Mouse (Mus musculus) MEL-GATA-1-ER (cell line): ENCODE data around the gene Gm6793.

Source experiments
- DNase-seq: peaks from one replicate; pipeline ENCODE4 v3.0.0-alpha.2; 2012; ENCODE audit warnings: low read depth; ENCODE audit errors: extremely low read depth

The Gm6793 gene

DNA sequence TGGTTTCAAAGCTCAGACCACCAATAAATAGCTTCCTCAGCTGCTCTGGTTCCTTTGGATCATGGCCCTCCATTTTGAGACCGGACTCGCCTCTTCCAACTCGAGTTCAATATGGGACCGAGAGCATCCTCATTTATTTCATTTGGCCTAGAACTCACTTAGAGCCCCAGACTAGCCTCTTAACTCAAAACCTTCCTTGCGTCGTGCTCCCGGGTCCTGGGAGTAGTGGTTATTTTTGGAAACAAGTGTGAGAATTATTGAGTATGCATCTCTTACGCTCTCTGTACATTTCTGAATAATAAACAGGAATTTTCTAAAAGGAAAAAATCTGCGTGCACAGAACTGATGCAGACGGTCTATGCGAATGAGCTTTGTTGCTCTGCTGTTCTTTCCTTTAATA is at the start of gene Gm6793:
Gene Gm6793, minus strand, starts transcription at position 101 of the 400 bp plus-strand sequence.
- DNase-seq = no peak

GRCm38 (mm10) chr8:112061372-112061771 is 46.5 kb upstream of the Gm6793 start:
- peak; percentile 34 for DNase-seq

- DNase-seq = no peak
These were observed 39.6 kb upstream of the Gm6793 start for GRCm38 (mm10) chr8:112054456-112054855.

GRCm38 (mm10) chr8:112051537-112051936 is 36.7 kb upstream of the Gm6793 start:
- no peak for DNase-seq

GRCm38 (mm10) chr8:112049984-112050383 is 35.1 kb upstream of the Gm6793 start:
- no peak for DNase-seq

GRCm38 (mm10) chr8:112048293-112048692 is 33.5 kb upstream of the Gm6793 start:
- DNase-seq = no peak

DNA sequence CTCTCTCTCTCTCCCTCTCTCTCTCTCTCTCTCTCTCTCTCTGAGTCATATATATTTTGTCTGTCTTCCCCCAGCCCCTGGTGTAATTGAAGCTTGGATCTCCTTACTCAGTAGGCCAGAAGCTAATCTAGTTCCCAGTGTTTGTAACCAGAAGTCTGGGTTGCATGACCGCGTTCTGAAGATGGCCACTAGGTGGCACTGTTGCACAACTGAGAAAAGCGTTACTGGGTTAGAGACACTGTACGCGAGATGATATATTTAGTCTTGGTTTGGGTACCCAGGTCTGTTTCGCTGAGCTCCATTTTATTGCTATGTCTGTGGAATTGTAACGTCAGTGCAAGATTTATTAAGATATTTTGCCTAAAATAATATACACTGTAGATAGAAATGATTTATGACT is 31.1 kb upstream of the Gm6793 start:
- peak; percentile 61 for DNase-seq

- no peak for DNase-seq
These were observed 30.3 kb upstream of the Gm6793 start for GRCm38 (mm10) chr8:112045182-112045581.

GRCm38 (mm10) chr8:112037521-112037920 is 22.7 kb upstream of the Gm6793 start:
- DNase-seq = no peak

DNA sequence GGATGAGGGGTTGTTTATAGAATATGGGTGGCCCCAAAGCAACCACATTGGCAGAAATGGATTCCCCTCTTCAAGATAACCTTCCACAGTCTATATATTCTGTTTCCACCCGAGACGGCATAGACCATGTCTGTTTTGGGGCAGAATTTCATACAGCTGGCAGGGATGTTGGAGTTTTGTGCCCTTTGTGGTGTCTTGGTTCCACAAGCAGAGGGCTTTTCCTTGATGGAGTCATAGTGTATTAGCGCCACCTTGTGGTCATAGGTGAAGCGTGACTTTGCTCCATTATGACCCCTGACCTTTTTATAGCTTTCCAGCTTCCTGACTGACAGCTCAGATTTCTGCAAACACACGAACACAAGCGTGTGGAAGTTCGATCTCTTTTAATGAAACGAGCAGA is 19.8 kb upstream of the Gm6793 start:
- DNase-seq = peak; percentile 55

GRCm38 (mm10) chr8:112033071-112033470 is 18.2 kb upstream of the Gm6793 start:
- DNase-seq = no peak

GRCm38 (mm10) chr8:112030663-112031062 is 15.8 kb upstream of the Gm6793 start:
- no peak for DNase-seq

GRCm38 (mm10) chr8:112029455-112029854 is 14.6 kb upstream of the Gm6793 start:
- DNase-seq = no peak

DNA sequence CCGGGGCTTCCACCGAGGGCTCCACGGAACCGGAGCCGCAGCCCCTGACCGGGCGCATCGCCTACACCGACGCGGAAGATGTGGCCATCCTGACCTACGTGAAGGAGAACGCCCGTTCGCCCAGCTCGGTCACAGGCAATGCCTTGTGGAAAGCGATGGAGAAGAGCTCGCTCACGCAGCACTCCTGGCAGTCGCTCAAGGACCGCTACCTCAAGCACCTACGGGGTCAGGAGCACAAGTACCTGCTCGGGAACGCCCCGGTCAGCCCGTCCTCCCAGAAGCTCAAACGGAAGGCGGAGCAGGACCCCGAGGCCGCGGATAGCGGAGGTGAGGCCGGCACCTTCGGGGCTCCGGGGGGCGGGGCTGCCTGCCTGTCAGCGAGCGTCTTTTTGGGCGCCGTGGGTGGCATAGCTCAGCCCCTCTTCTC is 3.0 kb downstream of the Gm6793 start:
- no peak for DNase-seq

GRCm38 (mm10) chr8:112010997-112011815 is 3.6 kb downstream of the Gm6793 start, which contains the start of the genes Kars and Terf2ip:
Kars (minus strand) TSS chr8:112011323.
Terf2ip (plus strand) TSS chr8:112011398.
- DNase-seq = peak; percentile 83

DNA sequence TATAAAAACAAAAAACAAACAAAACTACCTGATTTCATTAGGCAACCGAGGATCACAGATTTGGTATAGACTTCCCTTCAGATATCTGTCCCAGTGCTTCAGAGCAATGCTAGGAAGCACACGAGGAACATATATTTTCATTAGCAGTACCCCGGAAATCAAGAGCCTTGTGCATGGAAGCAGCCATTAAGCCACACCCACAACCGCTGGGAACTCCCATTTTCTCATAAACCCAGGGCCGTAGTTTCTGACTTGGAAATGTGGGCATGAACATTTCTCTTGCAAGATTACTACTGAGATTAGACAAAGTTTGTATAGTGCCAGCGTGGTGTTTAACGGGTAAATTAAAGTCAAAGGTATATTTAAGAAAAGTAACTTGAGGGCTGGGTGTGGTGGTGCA is 5.3 kb downstream of the Gm6793 start:
- no peak for DNase-seq

DNA sequence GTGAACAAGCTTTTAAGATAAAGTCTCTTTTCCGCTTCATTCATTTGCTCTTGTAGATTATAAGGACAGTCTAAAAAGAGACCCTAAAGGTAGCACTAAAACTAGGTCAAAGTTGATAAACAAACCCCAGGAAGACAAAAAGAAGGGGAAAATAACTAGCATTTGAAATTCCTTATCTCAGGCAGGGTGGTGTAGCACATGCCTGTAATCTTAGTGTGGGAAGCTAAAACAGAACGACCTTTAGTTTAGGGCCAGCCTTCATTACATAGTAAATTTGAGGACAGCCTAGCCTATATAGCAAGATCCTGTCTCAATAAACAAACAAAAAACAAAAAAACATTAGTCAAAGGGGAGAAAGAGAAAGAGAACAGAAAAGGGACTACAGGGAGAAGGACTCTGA is 7.2 kb downstream of the Gm6793 start:
- DNase-seq = no peak

DNA sequence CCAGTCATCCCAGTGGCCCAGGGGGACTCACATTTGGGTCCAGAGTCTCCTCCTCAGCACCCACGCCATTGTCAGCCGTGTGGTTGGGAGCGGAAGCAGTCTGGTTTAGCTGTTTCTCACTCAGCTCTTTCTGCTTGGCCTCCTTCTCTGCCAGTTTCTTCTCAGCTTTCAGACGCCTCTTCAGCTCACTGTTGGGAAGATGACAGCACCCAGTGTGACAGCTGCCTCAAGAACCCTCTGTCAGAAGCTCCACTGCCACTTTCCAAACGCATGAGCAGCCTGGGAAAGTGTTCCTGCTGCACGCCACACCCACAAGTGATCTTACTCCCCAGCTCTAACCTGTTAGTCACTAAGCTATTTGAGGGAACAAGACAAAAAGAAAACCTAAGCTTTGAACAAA is 9.2 kb downstream of the Gm6793 start:
- no peak for DNase-seq

DNA sequence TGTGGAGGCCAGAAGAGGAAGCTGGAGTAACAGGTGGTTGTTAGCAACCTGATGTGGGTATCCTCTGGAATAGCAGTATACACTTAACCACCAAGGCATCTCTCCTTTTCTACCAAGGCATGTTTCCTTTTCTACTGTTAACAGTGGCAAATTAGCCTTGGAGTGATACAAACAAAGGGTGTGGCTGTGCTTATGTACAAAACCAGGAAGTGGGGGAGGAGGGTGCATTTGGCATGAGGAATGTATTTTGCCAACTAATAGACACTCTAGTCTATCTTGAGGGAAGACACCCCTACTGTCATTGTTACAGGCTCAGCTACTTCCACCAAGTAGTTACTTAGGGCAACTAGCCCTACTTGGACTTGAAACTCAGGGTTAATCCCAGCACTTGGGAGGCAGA is 10.1 kb downstream of the Gm6793 start:
- DNase-seq = no peak

DNA sequence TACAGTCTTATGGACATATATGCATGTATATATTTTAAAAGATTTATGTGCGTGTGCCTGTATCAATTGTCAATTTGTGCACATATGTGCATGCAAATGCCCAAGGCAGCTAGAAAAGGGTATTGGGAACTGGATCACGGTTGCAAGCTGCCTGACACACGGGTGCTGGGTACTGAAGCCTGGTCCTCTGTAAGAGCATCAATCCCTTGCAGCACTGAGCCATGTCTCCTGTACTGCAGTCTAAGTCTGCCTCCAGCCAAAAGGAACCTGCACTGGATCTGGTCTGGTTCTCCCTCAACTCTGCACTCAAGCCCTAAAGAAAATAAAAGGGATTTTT is 22.2 kb downstream of the Gm6793 start:
- no peak for DNase-seq

DNA sequence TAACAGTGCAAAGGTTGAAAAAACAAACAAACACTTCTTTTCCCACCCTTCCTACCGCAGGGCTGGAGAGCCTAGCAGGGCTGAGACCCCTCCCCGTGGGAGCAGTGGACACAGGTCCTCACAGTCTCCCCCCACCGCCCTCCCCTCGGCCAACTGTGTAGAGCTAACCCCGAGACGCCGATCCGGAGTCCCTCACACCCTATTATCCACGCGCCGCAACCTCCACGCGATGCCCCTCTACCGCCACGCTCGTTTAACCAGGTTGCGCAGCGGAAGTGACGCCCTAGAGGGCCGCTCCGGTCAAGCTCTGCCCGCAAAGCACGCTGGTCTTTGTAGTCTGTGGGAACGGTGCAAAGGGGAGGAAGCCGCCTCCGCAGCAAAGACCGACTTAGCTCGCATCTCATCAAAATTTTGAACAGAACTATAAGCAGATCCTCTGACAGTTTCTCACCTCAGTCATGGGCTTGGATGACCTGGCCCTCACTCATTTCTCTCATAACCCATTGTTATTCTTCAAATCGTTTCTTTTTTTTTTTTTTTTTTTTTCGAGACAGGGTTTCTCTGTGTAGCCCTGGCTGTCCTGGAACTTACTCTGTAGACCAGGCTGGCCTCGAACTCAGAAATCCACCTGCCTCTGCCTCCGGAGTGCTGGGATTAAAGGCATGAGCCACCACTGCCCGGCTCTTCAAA is 22.7 kb downstream of the Gm6793 start, which contains the start of gene Adat1:
Gene Adat1, minus strand, starts transcription at position 290 of the 690 bp plus-strand sequence.
- DNase-seq = peak; percentile 77

DNA sequence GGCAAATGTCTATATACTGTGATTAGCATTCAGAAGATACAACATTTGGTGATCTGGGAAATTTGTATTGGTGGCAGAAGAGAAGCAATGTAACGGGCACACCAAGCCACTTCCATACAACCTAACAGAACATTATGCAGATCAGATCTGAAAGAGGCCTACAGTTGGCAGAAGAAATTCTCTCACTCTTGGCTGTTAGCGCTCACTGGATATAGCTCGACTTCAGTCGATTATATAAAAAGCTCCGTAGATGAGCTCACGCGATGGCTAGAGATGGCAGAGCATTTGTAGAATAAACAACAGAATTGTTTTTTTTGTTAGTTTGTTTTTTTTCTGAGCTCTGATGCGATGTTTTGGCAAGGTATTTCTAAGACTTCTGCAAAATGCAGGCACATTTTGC is 23.6 kb downstream of the Gm6793 start:
- no peak for DNase-seq

DNA sequence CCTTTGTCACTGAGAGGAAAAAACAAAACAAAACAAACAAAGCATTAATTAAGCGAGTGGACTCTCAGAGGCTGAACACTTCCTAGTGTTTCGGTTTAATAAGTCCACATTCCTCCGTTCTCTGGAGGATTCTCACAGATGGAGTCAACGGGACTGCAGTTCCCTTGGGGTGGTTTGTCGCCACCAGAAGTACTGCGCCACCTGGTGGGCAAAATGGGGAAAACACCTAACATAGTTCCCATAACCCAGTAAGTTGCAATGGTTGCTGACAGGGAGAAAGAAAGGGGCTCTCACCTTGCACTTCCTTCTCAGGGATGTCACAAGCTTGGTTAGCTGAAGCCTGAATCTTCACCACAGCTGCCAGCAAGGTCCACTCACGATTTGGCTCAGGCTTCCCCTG is 24.9 kb downstream of the Gm6793 start:
- DNase-seq = peak; percentile 72
